Mouse (Mus musculus): ENCODE results near the gene Aoc2. TPM values are rescaled to one million over a fixed set of nuclear protein-coding genes. Genes with fewer than 3 reads are reported as not detected.
A peak's percentile ranks its signal among the peaks of the same experiment; 100 is the strongest.

The Aoc2 gene
- polyA plus RNA-seq (2012; rRNA removed), result 9.1 and 10.6 TPM in 2 replicates

- TF ChIP-seq CTCF (IDR thresholded peaks at IDR 0.05; ENCODE audit: extremely low read depth, insufficient read depth, insufficient read length, insufficient replicate concordance) (no peak), POLR2A (IDR thresholded peaks at IDR 0.05; ENCODE audit: low read depth, low read length) (no peak)
- no peak for DNase-seq (ENCODE audit: low read depth in 1 of 2, low spot score in 2 of 2)
- 91% methylated on average over 5 of the region's 5 CpGs for WGBS
- peaks cover 45% of the 10 kb centered on the region for H3K36me3 ChIP-seq (ENCODE audit: control insufficient read depth, insufficient read depth, low read length)
- no peaks in the 10 kb centered on the region for H3K27me3 ChIP-seq (ENCODE audit: control insufficient read depth, insufficient read depth, low read length)
- no peak within 1 kb of the TSS for H3K4me3 ChIP-seq (ENCODE audit: extremely low read depth, insufficient read depth, insufficient read length)
- no peaks in the 10 kb centered on the region for H3K4me1 ChIP-seq (ENCODE audit: control insufficient read depth, insufficient read depth, insufficient read length)
- H3K27ac ChIP-seq (ENCODE audit: insufficient read depth, low read length), result no peak within 1 kb of the TSS
Measured at GRCm38 (mm10) chr11:101324763-101325162, at the start of gene Aoc2. Aoc2 (plus strand) TSS chr11:101325063.

- peaks cover 9% of the 10 kb centered on the region; the same call in 1 of the 2 replicates for H3K4me1 ChIP-seq (ENCODE audit: control insufficient read depth, insufficient read depth, insufficient read length)
Measured at GRCm38 (mm10) chr11:101275309-101275708, 49.6 kb upstream of the Aoc2 start.

DNA sequence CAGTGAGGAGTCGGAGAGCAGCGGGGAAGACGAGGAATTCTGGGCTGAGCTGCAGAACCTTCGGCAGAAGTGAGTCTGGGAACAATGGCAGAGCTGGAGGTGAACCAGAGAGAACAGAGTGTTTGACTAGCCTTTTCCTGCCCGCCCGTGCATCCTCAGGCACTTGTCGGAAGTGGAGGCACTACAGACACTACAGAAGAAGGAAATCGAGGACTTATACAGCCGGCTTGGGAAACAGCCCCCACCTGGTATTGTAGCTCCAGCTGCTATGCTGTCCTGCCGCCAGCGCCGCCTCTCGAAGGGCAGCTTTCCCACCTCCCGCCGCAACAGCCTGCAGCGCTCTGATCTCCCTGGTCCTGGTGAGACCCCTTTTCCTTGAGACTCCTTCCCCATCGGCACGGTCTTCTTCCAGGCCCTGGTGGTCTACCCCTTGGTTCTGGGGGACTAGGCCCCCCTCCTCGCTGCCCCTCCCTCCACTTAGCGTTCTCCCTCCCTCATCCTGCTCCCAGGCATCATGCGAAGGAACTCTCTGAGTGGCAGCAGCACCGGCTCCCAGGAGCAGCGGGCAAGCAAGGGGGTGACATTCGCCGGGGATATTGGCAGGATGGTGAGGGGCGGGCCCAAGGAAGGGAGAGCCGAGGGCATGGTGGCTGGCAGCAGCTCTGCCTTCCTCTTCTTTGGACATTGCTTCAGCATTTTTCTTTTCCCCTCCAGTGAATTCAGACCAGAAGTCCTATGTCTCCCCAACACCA lies 48.4 kb upstream of the Aoc2 start:
- TF ChIP-seq POLR2A (IDR thresholded peaks at IDR 0.05; ENCODE audit: low read depth, low read length), result no peak
- TF ChIP-seq CTCF (IDR thresholded peaks at IDR 0.05; ENCODE audit: extremely low read depth, insufficient read depth, insufficient read length, insufficient replicate concordance), result no peak
- Histone ChIP-seq H3K4me1 (ENCODE audit: control insufficient read depth, insufficient read depth, insufficient read length) (peaks cover 9% of the 10 kb centered on the region; the same call in 1 of the 2 replicates), H3K36me3 (ENCODE audit: control insufficient read depth, insufficient read depth, low read length) (peaks cover 2% of the 10 kb centered on the region), H3K27me3 (ENCODE audit: control insufficient read depth, insufficient read depth, low read length) (no peaks in the 10 kb centered on the region), H3K27ac (ENCODE audit: insufficient read depth, low read length) (no peak overlapping the region), H3K4me3 (ENCODE audit: extremely low read depth, insufficient read depth, insufficient read length) (no peak overlapping the region)
- WGBS, result 84% methylated on average over 27 of the region's 27 CpGs
- DNase-seq (ENCODE audit: low read depth in 1 of 2, low spot score in 2 of 2), result no peak

More at GRCm38 (mm10) chr11:101275309-101275708, 49.6 kb upstream of the Aoc2 start:
- no peak for DNase-seq (ENCODE audit: low read depth in 1 of 2, low spot score in 2 of 2)
- peaks cover 2% of the 10 kb centered on the region for H3K36me3 ChIP-seq (ENCODE audit: control insufficient read depth, insufficient read depth, low read length)
- TF ChIP-seq CTCF (IDR thresholded peaks at IDR 0.05; ENCODE audit: extremely low read depth, insufficient read depth, insufficient read length, insufficient replicate concordance) (no peak), POLR2A (IDR thresholded peaks at IDR 0.05; ENCODE audit: low read depth, low read length) (no peak)
- H3K4me3 ChIP-seq (ENCODE audit: extremely low read depth, insufficient read depth, insufficient read length), result no peak overlapping the region
- WGBS, result 84% methylated on average over 4 of the region's 4 CpGs
- no peak overlapping the region for H3K27ac ChIP-seq (ENCODE audit: insufficient read depth, low read length)
- no peaks in the 10 kb centered on the region for H3K27me3 ChIP-seq (ENCODE audit: control insufficient read depth, insufficient read depth, low read length)

DNA sequence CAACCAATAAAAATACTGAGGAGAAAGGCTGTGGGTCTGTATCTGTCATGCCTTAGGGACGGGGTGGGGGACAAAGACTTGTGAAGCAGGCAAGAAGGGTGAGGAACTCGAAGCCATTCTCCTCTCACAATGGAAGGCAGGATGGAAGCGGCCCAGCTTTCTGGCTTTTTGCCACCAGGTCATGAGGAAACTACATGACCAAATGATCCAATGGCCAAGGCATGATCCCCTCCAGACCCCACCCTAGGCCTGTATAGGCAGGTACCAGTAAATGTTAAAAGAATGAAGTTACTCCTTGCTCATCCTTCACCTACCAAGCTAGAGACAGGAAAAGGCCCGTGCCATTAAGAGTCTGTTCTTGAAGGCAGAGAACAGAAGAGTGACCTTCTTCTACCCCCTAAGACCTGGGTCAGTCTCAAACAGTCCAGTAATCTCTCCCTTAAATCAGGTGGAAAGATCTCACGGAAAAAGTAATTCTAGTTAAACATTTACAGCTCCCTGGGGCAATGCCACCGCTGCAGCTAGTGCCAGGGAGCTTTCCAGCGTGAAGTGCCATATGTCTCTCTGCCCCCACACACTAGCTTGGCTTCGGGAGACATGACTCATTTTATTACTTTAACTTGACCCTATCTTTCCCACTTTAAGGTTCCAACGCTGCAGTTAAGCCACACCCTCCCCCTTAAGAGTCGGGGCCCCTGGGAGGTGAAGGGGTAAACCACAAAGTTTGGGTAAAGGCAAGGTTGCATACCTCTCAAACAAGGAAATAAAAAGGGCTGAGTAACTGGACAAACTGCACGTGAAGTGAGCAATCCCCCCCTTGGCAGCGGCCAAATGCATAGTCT lies 47.3 kb upstream of the Aoc2 start:
- whole genome bisulfite sequencing, result 51% methylated on average over 12 of the region's 12 CpGs
- no peak for DNase-seq (ENCODE audit: low read depth in 1 of 2, low spot score in 2 of 2)
- Histone ChIP-seq H3K4me1 (ENCODE audit: control insufficient read depth, insufficient read depth, insufficient read length) (peaks cover 9% of the 10 kb centered on the region; the same call in 1 of the 2 replicates), H3K4me3 (ENCODE audit: extremely low read depth, insufficient read depth, insufficient read length) (peak overlapping the region; percentile 85), H3K36me3 (ENCODE audit: control insufficient read depth, insufficient read depth, low read length) (peaks cover 2% of the 10 kb centered on the region), H3K27me3 (ENCODE audit: control insufficient read depth, insufficient read depth, low read length) (no peaks in the 10 kb centered on the region), H3K27ac (ENCODE audit: insufficient read depth, low read length) (no peak overlapping the region)
- TF ChIP-seq POLR2A (IDR thresholded peaks at IDR 0.05; ENCODE audit: low read depth, low read length) (no peak), CTCF (IDR thresholded peaks at IDR 0.05; ENCODE audit: extremely low read depth, insufficient read depth, insufficient read length, insufficient replicate concordance) (no peak)

DNA sequence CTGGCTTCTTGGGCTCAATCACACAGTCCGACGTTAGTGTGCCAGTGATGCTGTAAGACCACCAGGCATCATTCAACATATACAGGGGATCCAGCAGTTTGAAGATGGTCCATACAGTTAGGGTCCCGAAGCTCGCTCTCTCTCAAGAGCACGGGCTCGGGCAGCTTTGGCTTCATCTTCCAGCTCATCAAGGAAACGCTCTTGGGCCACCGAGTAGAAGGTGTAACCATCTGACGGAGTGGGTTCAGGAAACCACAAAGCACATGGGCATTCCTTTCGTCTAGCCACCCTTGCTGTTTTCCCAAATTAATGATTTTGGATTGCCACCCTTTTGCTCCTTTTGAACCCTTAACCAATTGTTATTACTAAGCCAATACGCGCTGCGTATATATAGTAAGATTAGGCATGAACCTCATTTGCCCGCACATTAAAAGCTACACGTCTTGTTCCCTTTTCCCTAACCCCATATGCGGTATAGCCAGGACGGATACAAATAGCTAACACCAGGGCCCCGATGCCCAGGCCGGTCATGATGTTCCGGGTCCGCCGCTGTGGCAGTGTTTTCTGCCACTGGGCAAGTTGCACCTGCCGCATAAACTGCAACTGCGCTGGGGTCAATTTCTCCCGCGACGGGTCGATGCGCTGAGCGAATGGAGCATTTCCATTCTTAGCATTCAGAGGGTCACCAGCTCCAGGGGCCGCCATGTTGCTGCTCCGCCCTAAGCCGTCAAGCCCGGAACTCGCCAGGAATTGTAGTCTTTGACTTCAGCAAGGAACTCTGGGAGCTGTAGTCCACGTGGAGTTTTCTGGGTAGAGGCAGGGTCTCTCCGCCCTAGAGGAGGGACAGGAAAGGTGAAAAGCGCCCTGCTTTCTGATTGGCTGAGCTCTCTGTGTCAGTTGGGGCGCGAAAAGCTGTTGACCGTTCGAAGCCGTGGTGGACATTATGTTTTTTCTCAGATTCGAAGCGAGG lies 46.4 kb upstream of the Aoc2 start, which contains the start of the genes Cntd1 and Coa3:
Gene Cntd1, plus strand, starts transcription at position 790 of the 970 bp plus-strand sequence.
Gene Coa3, minus strand, starts transcription at position 892 of the 970 bp plus-strand sequence.
- TF ChIP-seq CTCF (IDR thresholded peaks at IDR 0.05; ENCODE audit: extremely low read depth, insufficient read depth, insufficient read length, insufficient replicate concordance) (no peak), POLR2A (IDR thresholded peaks at IDR 0.05; ENCODE audit: low read depth, low read length) (peak; percentile 52)
- Histone ChIP-seq H3K4me3 (ENCODE audit: extremely low read depth, insufficient read depth, insufficient read length) (peak within 1 kb of the TSS; percentile 85), H3K4me1 (ENCODE audit: control insufficient read depth, insufficient read depth, insufficient read length) (peaks cover 9% of the 10 kb centered on the region; the same call in 1 of the 2 replicates), H3K27me3 (ENCODE audit: control insufficient read depth, insufficient read depth, low read length) (no peaks in the 10 kb centered on the region), H3K36me3 (ENCODE audit: control insufficient read depth, insufficient read depth, low read length) (peaks cover 2% of the 10 kb centered on the region), H3K27ac (ENCODE audit: insufficient read depth, low read length) (0 out of 2 replicates have a peak within 1 kb of the TSS, but pooled peaks have one; percentile 24)
- peak; percentile 57 to 84 for DNase-seq (ENCODE audit: low read depth in 1 of 2, low spot score in 2 of 2)
- WGBS, result 5% methylated on average over 45 of the region's 45 CpGs

GRCm38 (mm10) chr11:101279193-101279569 lies 45.7 kb upstream of the Aoc2 start:
- Histone ChIP-seq H3K36me3 (ENCODE audit: control insufficient read depth, insufficient read depth, low read length) (peaks cover 2% of the 10 kb centered on the region), H3K4me3 (ENCODE audit: extremely low read depth, insufficient read depth, insufficient read length) (peak overlapping the region; percentile 85), H3K4me1 (ENCODE audit: control insufficient read depth, insufficient read depth, insufficient read length) (peaks cover 9% of the 10 kb centered on the region; the same call in 1 of the 2 replicates), H3K27ac (ENCODE audit: insufficient read depth, low read length) (no peak overlapping the region), H3K27me3 (ENCODE audit: control insufficient read depth, insufficient read depth, low read length) (no peaks in the 10 kb centered on the region)
- 57% methylated on average over 14 of the region's 14 CpGs for WGBS
- DNase-seq (ENCODE audit: low read depth in 1 of 2, low spot score in 2 of 2), result no peak
- no peak for TF ChIP-seq CTCF (IDR thresholded peaks at IDR 0.05; ENCODE audit: extremely low read depth, insufficient read depth, insufficient read length, insufficient replicate concordance)
- TF ChIP-seq POLR2A (IDR thresholded peaks at IDR 0.05; ENCODE audit: low read depth, low read length), result no peak

All from spleen, adult 2 months (tissue).